Comparison of ENCODE assay signal across 7 mouse cellular contexts in genomic region chr11:73169231-73169630, GRCm38 (mm10). TPM values are rescaled to one million over a fixed set of nuclear protein-coding genes. Genes with fewer than 3 reads are reported as not detected.
DNase-seq lines count a peak whose midpoint lies in the region; ATAC-seq and TF ChIP-seq lines count a peak whose summit lies in the region.

No protein-coding gene starts in this region.

- no peak overlapping the region for H3K9ac ChIP-seq in forebrain, embryonic 16.5 days (replicated peaks; ENCODE audit: low read depth, low read length)
- H3K9ac ChIP-seq in liver, postnatal 0 days (replicated peaks), result no peak overlapping the region

- peak; percentile 68 for ATAC-seq in activated CD4-positive, CD25-positive, alpha-beta regulatory T cell, adult 4 months
- peak; percentile 55 for ATAC-seq in forebrain, embryonic 16.5 days
- ATAC-seq in liver, postnatal 0 days, result peak; percentile 66

- no peak overlapping the region for H3K27ac ChIP-seq in forebrain, embryonic 16.5 days (ENCODE audit: low read length)
- no peak overlapping the region for H3K27ac ChIP-seq in liver, postnatal 0 days (ENCODE audit: low read depth)

- H3K27me3 ChIP-seq in forebrain, embryonic 16.5 days (replicated peaks; ENCODE audit: control insufficient read depth, insufficient read depth, low read length), result no peaks in the 10 kb centered on the region
- H3K27me3 ChIP-seq in liver, postnatal 0 days (ENCODE audit: insufficient read depth, low read length), result no peaks in the 10 kb centered on the region

- H3K4me1 ChIP-seq in forebrain, embryonic 16.5 days (replicated peaks; ENCODE audit: control insufficient read depth, insufficient read depth, low read length), result 0 out of 2 replicates have a peak, but pooled peaks cover 2% of the 10 kb centered on the region
- peaks cover 10% of the 10 kb centered on the region for H3K4me1 ChIP-seq in liver, postnatal 0 days (ENCODE audit: insufficient read depth)

- H3K36me3 ChIP-seq in forebrain, embryonic 16.5 days (ENCODE audit: control insufficient read depth, insufficient read depth), result peaks cover 2% of the 10 kb centered on the region; the same call in 1 of the 2 replicates
- H3K36me3 ChIP-seq in liver, postnatal 0 days (replicated peaks; ENCODE audit: insufficient read depth, low read length), result peaks cover 4% of the 10 kb centered on the region; the same call in 1 of the 2 replicates

- H3K4me2 ChIP-seq in forebrain, embryonic 16.5 days (ENCODE audit: low read length), result no peak overlapping the region
- H3K4me2 ChIP-seq in liver, postnatal 0 days (ENCODE audit: low read depth, low read length), result no peak overlapping the region

- 43% methylated on average over 4 of the region's 4 CpGs for WGBS in forebrain, embryonic 16.5 days
- WGBS in liver, postnatal 0 days (ENCODE audit: insufficient replicate concordance), result 45% methylated on average over 4 of the region's 4 CpGs

- TF ChIP-seq CTCF in liver, postnatal 0 days (IDR thresholded peaks at IDR 0.05; ENCODE audit: low read depth), result peak; percentile 76

- H3K4me3 ChIP-seq in forebrain, embryonic 16.5 days (replicated peaks; ENCODE audit: low read length), result no peak overlapping the region
- no peak overlapping the region for H3K4me3 ChIP-seq in liver, postnatal 0 days (ENCODE audit: low read depth, low read length)

- no peaks in the 10 kb centered on the region for H3K9me3 ChIP-seq in forebrain, embryonic 16.5 days (ENCODE audit: control insufficient read depth, low read length)
- H3K9me3 ChIP-seq in liver, postnatal 0 days (ENCODE audit: low read length), result no peaks in the 10 kb centered on the region

- DNase-seq in ovary, postnatal 10 days (ENCODE audit: low spot score), result peak; percentile 18
- no peak for DNase-seq in ovary, adult 18-20 months (ENCODE audit: low spot score)
- peak; percentile 72 for DNase-seq in kidney, postnatal 14 days
- peak; percentile 69 for DNase-seq in liver, postnatal 0 days
- peak; percentile 79 for DNase-seq in retina, embryonic 14.5 days (ENCODE audit: low spot score)

- no peak for TF ChIP-seq EP300 in liver, postnatal 0 days (IDR thresholded peaks at IDR 0.05; ENCODE audit: low read depth)

RNA-seq across cellular contexts. Expression of gene Emc6, which starts 7.6 kb away (rescaled TPM):
- polyA plus RNA-seq in activated CD4-positive, CD25-positive, alpha-beta regulatory T cell, adult 4 months (2017; shearing (Covaris generic)), result 10 to 100 TPM; 50.2 to 65.2 TPM
- polyA plus RNA-seq in forebrain, embryonic 16.5 days (2015; fragmentation: Nextera tagmentation; extraction: Ambion mirVana), result 119 and 127 TPM in 2 replicates
- 169 and 174 TPM in 2 replicates for polyA plus RNA-seq in liver, postnatal 0 days (2015; fragmentation: Nextera tagmentation; extraction: Ambion mirVana)

RNA-seq across cellular contexts. Expression of gene Tax1bp3, which starts 7.7 kb away (rescaled TPM):
- polyA plus RNA-seq in activated CD4-positive, CD25-positive, alpha-beta regulatory T cell, adult 4 months (2017; shearing (Covaris generic)), result 10 to 100 TPM; 20.6 to 28.4 TPM
- 166 and 182 TPM in 2 replicates for polyA plus RNA-seq in forebrain, embryonic 16.5 days (2015; fragmentation: Nextera tagmentation; extraction: Ambion mirVana)
- 32.7 and 35.6 TPM in 2 replicates for polyA plus RNA-seq in liver, postnatal 0 days (2015; fragmentation: Nextera tagmentation; extraction: Ambion mirVana)

RNA-seq across cellular contexts. Expression of gene P2rx5, which starts 9.0 kb away (rescaled TPM):
- under 1 TPM in 1 of 2 experiments, not detected in 1; 0.19 TPM for polyA plus RNA-seq in activated CD4-positive, CD25-positive, alpha-beta regulatory T cell, adult 4 months (2017; shearing (Covaris generic))
- polyA plus RNA-seq in forebrain, embryonic 16.5 days (2015; fragmentation: Nextera tagmentation; extraction: Ambion mirVana), result 1.1 and 1.3 TPM in 2 replicates
- polyA plus RNA-seq in liver, postnatal 0 days (2015; fragmentation: Nextera tagmentation; extraction: Ambion mirVana), result 0.11 and 0.21 TPM in 2 replicates

RNA-seq across cellular contexts. Expression of gene Ctns, which starts 29.6 kb away (rescaled TPM):
- polyA plus RNA-seq in activated CD4-positive, CD25-positive, alpha-beta regulatory T cell, adult 4 months (2017; shearing (Covaris generic)), result 1 to 10 TPM; 8.6 to 8.9 TPM
- polyA plus RNA-seq in forebrain, embryonic 16.5 days (2015; fragmentation: Nextera tagmentation; extraction: Ambion mirVana), result 20.6 and 21.5 TPM in 2 replicates
- 7.3 and 8.4 TPM in 2 replicates for polyA plus RNA-seq in liver, postnatal 0 days (2015; fragmentation: Nextera tagmentation; extraction: Ambion mirVana)

RNA-seq across cellular contexts. Expression of gene Shpk, which starts 30.0 kb away (rescaled TPM):
- 1 to 10 TPM; 2.7 to 2.8 TPM for polyA plus RNA-seq in activated CD4-positive, CD25-positive, alpha-beta regulatory T cell, adult 4 months (2017; shearing (Covaris generic))
- 1.3 and 1.8 TPM in 2 replicates for polyA plus RNA-seq in forebrain, embryonic 16.5 days (2015; fragmentation: Nextera tagmentation; extraction: Ambion mirVana)
- polyA plus RNA-seq in liver, postnatal 0 days (2015; fragmentation: Nextera tagmentation; extraction: Ambion mirVana), result 8.1 and 8.2 TPM in 2 replicates
